In genomic region chr16:45832061-45832746, GRCm38 (mm10) we compare ENCODE assay signal across 11 mouse cellular contexts.
DNase-seq lines count a peak whose midpoint lies in the region; ATAC-seq and TF ChIP-seq lines count a peak whose summit lies in the region.
"Had no signal": no experiment of that assay in that cellular context is flagged by ENCODE, and none has a peak within 500 bp of the region (broad histone marks: within the 10 kb centered on the region; RNA-seq: fewer than 3 reads in every experiment).

No protein-coding gene starts in this region.

- no peak overlapping the region for H3K9ac ChIP-seq in forebrain, embryonic 15.5 days (replicated peaks)
- no peak overlapping the region for H3K9ac ChIP-seq in midbrain, postnatal 0 days (replicated peaks; ENCODE audit: low read length, poor library complexity, severe bottlenecking)
- no peak overlapping the region for H3K9ac ChIP-seq in stomach, embryonic 16.5 days (ENCODE audit: low read length)

- 83% methylated on average over 8 of the region's 8 CpGs for WGBS in forebrain, embryonic 10.5 days
- WGBS in forebrain, embryonic 15.5 days, result 76% methylated on average over 8 of the region's 8 CpGs
- WGBS in midbrain, postnatal 0 days, result 83% methylated on average over 8 of the region's 8 CpGs
- WGBS in midbrain, embryonic 10.5 days, result 80% methylated on average over 8 of the region's 8 CpGs
- 36% methylated on average over 8 of the region's 8 CpGs for WGBS in stomach, embryonic 16.5 days

- no peaks in the 10 kb centered on the region for H3K27me3 ChIP-seq in forebrain, embryonic 10.5 days (ENCODE audit: poor library complexity, severe bottlenecking)
- H3K27me3 ChIP-seq in forebrain, embryonic 15.5 days, result no peaks in the 10 kb centered on the region
- H3K27me3 ChIP-seq in midbrain, postnatal 0 days (ENCODE audit: insufficient read depth, low read length), result no peaks in the 10 kb centered on the region
- H3K27me3 ChIP-seq in midbrain, embryonic 10.5 days (ENCODE audit: low read depth, poor library complexity, severe bottlenecking), result no peaks in the 10 kb centered on the region
- no peaks in the 10 kb centered on the region for H3K27me3 ChIP-seq in stomach, embryonic 16.5 days (ENCODE audit: control insufficient read depth, insufficient read depth, low read length)

- no peak overlapping the region for H3K4me3 ChIP-seq in forebrain, embryonic 10.5 days
- H3K4me3 ChIP-seq in forebrain, embryonic 15.5 days, result no peak overlapping the region
- no peak overlapping the region for H3K4me3 ChIP-seq in midbrain, postnatal 0 days (ENCODE audit: low read depth, low read length)
- H3K4me3 ChIP-seq in midbrain, embryonic 10.5 days, result no peak overlapping the region
- no peak overlapping the region for H3K4me3 ChIP-seq in stomach, embryonic 16.5 days (replicated peaks; ENCODE audit: low read length)

- H3K4me2 ChIP-seq in forebrain, embryonic 15.5 days (replicated peaks), result no peak overlapping the region
- no peak overlapping the region for H3K4me2 ChIP-seq in midbrain, postnatal 0 days (ENCODE audit: low read depth, low read length, poor library complexity, severe bottlenecking)
- H3K4me2 ChIP-seq in stomach, embryonic 16.5 days (ENCODE audit: low read depth, low read length), result no peak overlapping the region

- ATAC-seq in forebrain, embryonic 15.5 days (replicated peaks), result no peak
- ATAC-seq in midbrain, postnatal 0 days (ENCODE audit: low FRiP score), result no peak
- no peak for ATAC-seq in stomach, embryonic 16.5 days (ENCODE audit: insufficient read depth, low FRiP score)

- peaks cover 7% of the 10 kb centered on the region for H3K36me3 ChIP-seq in forebrain, embryonic 10.5 days (replicated peaks)
- H3K36me3 ChIP-seq in forebrain, embryonic 15.5 days, result no peaks in the 10 kb centered on the region
- H3K36me3 ChIP-seq in midbrain, postnatal 0 days (ENCODE audit: insufficient read depth, low read length), result no peaks in the 10 kb centered on the region
- H3K36me3 ChIP-seq in midbrain, embryonic 10.5 days, result peaks cover 8% of the 10 kb centered on the region; the same call in 1 of the 2 replicates
- H3K36me3 ChIP-seq in stomach, embryonic 16.5 days (ENCODE audit: control insufficient read depth, insufficient read depth, low read length), result no peaks in the 10 kb centered on the region

- no peaks in the 10 kb centered on the region for H3K9me3 ChIP-seq in forebrain, embryonic 10.5 days
- no peaks in the 10 kb centered on the region for H3K9me3 ChIP-seq in forebrain, embryonic 15.5 days
- no peaks in the 10 kb centered on the region for H3K9me3 ChIP-seq in midbrain, postnatal 0 days (ENCODE audit: low read length)
- no peaks in the 10 kb centered on the region for H3K9me3 ChIP-seq in midbrain, embryonic 10.5 days (replicated peaks)
- H3K9me3 ChIP-seq in stomach, embryonic 16.5 days (replicated peaks; ENCODE audit: control insufficient read depth, low read length), result no peaks in the 10 kb centered on the region

- 0 out of 2 replicates have a peak overlapping the region, but pooled peaks have one; percentile 16 for H3K27ac ChIP-seq in forebrain, embryonic 10.5 days
- H3K27ac ChIP-seq in forebrain, embryonic 15.5 days (replicated peaks), result no peak overlapping the region
- no peak overlapping the region for H3K27ac ChIP-seq in midbrain, postnatal 0 days (ENCODE audit: low read depth, low read length)
- no peak overlapping the region for H3K27ac ChIP-seq in midbrain, embryonic 10.5 days (replicated peaks)
- H3K27ac ChIP-seq in stomach, embryonic 16.5 days (ENCODE audit: low read length), result peak overlapping the region; percentile 55
- H3K27ac ChIP-seq: macrophage had no signal

- peak; percentile 50 for TF ChIP-seq CTCF in midbrain, postnatal 0 days (IDR thresholded peaks at IDR 0.05)

- no peak for DNase-seq in forebrain, embryonic 10.5 days (ENCODE audit: extremely low spot score, low spot score)
- DNase-seq in midbrain, postnatal 0 days (ENCODE audit: low spot score), result no peak
- DNase-seq in midbrain, embryonic 10.5 days (ENCODE audit: low spot score), result no peak
- DNase-seq in kidney, postnatal 36 days, result peak; percentile 35 to 60
- DNase-seq in B cell, adult 2 months, result no peak
- DNase-seq in urinary bladder, adult 18-20 months (ENCODE audit: low spot score in 2 of 2), result no peak
- DNase-seq: adrenal gland, postnatal 14 days; thymus, postnatal 25 days had no signal

- peaks cover 34% of the 10 kb centered on the region for H3K4me1 ChIP-seq in forebrain, embryonic 10.5 days
- no peaks in the 10 kb centered on the region for H3K4me1 ChIP-seq in forebrain, embryonic 15.5 days
- H3K4me1 ChIP-seq in midbrain, postnatal 0 days (ENCODE audit: insufficient read depth, low read length), result no peaks in the 10 kb centered on the region
- H3K4me1 ChIP-seq in midbrain, embryonic 10.5 days, result peaks cover 34% of the 10 kb centered on the region
- peaks cover 27% of the 10 kb centered on the region for H3K4me1 ChIP-seq in stomach, embryonic 16.5 days (ENCODE audit: control insufficient read depth, insufficient read depth, low read length)

Comparison
In these comparisons a context has a peak if more than half of its experiments do, and no peak if none do; other contexts are left out.
1. H3K27ac ChIP-seq: peak in forebrain, embryonic 10.5 days (single experiment) and stomach, embryonic 16.5 days (single experiment); none in forebrain, embryonic 15.5 days (single experiment), midbrain, postnatal 0 days (single experiment) and midbrain, embryonic 10.5 days (single experiment).
2. DNase-seq: peak in kidney, postnatal 36 days (2 of 2); none in forebrain, embryonic 10.5 days (single experiment), midbrain, postnatal 0 days (single experiment), midbrain, embryonic 10.5 days (single experiment), B cell, adult 2 months (0 of 2) and urinary bladder, adult 18-20 months (0 of 2).